Mouse (Mus musculus): ENCODE results near the gene H2-Q4. TPM values are rescaled to one million over a fixed set of nuclear protein-coding genes. Genes with fewer than 3 reads are reported as not detected.
"Not testable (repeated sequence)": the region's sequence is repeated elsewhere in the genome, so short reads cannot be mapped to it uniquely, and the experiment has no call there.

The H2-Q4 gene
- total RNA-seq (2021) = 1 to 10 TPM; 5.2 to 6.2 TPM
- long read RNA-seq, experiment 1 = 0 reads
- long read RNA-seq, experiment 2, partial matches to known transcripts = 0 of 1 reads
- long read RNA-seq, experiment 2, other reads (novel, unspliced or antisense) = 1 of 1 reads

DNA sequence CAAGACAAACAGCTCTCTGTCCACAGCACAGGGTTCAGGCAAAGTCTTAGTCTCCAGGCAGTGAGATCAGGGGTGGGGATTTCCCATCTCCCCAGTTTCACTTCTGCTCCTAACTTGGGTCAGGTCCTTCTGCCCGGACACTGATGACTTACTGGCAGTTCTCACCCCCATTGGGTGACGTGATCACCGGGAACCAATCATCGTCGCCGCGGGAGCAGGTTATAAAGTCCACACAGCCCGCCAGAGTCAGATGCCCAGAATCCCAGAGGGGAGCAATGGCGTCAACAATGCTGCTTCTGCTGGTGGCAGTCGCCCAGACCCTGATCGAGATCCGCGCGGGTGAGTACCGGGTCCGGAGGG lies at the start of gene H2-Q4:
Gene H2-Q4, plus strand, starts transcription at position 249 of the 360 bp plus-strand sequence.
- peak; percentile 74 to 78 for DNase-seq (ENCODE audit: low spot score in 2 of 2)

DNA sequence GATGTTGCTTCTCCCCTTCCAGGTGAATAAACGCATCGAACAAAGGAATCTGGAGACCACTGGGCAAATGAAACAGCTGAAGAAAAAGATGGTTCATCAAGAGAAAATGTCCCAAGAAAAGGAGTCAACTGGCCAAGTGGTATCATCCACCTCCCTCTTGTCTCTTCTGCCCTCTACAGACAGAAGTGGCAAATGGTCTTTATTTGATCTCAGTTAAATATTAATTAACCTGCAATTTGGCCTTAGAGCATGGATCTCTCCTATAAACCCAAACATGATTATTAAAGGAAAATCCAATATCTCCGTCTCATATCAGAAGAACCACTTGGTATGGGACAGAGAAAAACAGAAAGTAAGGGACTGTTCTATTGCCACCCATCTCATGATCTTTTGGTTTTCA lies 49.7 kb upstream of the H2-Q4 start:
- DNase-seq (ENCODE audit: low spot score in 2 of 2) = not testable (repeated sequence)

DNA sequence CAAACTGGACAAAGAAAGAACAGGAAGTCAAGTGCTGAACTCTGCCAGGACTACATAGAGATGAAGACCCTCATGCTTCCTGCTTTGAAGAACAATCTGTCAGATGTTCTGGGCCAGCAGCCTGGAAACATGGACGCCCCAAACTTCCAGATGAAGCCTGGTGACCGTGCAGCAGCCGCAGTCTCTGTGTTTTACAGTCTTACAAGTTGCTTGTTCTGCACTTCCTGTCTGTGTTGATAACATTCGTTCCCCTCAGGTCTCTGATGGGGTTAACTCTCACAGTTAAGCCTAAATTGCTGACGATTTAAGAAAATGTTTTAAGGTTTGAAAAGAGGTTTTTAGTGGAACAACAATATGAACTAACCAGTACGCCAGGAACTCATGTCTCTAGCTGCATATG lies 47.9 kb upstream of the H2-Q4 start:
- not testable (repeated sequence) for DNase-seq (ENCODE audit: low spot score in 2 of 2)

DNA sequence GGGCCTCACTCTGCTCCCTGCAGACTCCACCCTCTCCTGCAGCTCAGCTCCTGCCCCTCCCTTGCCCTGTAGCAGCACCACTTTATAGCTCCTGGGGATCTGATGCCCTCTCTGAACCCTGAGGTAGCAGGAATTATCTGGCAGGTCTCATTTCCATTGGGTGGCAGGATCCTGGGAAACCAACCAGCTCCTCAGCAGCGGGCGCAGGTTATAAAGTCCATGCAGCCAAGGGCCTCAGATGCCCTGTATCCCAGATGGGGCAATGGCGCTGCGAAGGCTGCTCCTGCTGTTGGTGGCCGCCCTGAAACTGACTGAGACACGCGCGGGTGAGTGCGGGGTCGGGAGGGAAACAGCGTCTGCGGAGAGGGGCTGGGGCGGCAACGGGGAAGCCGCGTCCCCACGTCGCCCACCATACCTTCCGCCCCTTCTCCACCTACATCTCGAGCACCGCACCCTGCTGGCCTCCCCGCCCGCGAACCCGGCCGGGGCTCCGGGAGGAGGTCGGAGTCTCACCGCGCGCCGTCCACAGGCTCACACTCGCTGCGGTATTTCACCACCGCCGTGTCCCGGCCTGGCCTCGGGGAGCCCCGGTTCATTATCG lies 37.2 kb upstream of the H2-Q4 start, which contains the start of gene H2-Q2:
Gene H2-Q2, plus strand, starts transcription at position 172 of the 601 bp plus-strand sequence.
- no peak for DNase-seq (ENCODE audit: low spot score in 2 of 2)

DNA sequence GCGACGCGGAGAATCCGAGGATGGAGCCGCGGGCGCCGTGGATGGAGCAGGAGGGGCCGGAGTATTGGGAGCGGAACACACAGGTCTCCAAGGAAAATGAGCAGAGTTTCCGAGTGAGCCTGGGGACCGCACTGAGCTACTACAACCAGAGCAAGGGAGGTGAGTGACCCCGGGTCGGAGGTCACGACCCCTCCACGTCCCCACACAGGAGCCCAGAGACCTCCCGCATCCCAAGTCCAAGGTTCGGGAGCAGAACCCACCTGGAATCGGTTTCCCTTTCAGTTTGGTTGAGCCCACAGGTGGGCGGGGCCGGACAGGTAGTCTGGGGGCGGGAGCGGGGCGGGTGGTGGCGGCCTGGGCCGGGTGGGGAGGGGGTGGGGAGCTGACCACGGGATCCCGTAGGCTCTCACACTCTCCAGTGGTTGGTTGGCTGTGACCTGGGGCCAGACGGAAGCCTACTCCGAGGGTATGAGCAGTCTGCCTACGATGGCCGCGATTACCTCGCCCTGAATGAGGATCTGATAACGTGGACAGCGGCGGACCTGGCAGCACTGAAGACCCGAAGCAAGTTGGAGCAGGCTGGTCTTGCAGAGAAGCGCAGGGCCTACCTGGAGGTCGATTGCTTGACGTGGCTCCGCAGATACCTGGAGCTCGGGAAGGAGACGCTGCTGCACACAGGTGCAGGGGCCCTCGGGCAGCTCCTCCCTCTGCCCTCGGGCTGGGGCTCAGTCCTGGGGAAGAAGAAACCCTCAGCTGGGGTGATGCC lies 36.5 kb upstream of the H2-Q4 start:
- DNase-seq (ENCODE audit: low spot score in 2 of 2) = no peak

DNA sequence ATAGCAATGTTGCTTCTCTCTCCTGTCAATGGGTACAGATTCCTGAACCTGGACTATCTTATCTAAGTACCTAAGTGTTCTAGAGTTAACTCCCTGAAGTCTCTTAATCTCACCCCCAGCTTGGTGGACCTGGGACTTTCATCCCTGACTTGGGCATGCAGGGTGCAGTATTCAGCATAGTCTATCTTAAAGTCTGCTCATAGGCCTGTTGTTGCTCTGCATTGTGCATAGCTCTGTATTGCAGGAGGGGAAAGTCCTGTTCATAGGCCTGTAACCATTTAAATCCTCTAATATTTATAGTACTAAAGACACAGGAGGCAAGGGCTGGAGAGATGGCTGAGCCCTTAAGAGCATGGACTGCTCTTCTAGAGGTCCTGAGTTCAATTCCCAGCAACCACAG lies 31.8 kb upstream of the H2-Q4 start:
- DNase-seq (ENCODE audit: low spot score in 2 of 2) = not testable (repeated sequence)

DNA sequence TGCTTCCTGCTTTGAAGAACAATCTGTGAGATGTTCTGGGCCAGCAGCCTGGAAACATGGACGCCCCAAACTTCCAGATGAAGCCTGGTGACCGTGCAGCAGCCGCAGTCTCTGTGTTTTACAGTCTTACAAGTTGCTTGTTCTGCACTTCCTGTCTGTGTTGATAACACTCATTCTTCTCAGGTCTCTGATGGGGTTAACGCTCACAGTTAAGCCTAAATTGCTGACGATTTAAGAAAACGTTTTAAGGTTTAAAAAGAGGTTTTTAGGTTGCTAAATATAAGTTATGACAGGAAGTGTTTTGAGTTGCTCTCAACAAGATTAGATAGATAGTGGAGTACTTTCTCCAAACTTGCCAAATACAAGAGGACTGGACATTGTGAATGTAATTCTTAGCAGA lies 26.1 kb upstream of the H2-Q4 start:
- peak in 1 of 2 experiments; percentile 3 for DNase-seq (ENCODE audit: low spot score in 2 of 2)

DNA sequence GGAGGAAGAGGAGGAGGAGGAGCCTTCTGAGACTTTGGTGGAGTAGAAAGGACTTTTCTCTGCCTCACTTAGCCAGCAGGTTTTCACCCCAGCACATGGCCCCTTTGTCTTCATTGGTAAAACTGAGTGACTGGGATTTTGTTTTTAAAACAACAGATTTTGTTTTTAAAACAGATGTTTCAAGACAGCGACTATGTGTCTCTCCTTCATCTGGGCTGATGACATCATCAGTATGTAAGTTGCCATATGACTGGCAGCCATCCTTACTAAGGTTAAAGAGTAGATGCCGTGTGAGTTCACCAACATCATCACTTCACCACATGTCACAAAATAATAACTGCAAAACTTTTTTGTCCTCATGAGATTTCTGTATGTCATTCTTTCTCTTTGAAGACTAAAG lies 25.3 kb upstream of the H2-Q4 start:
- DNase-seq (ENCODE audit: low spot score in 2 of 2) = no peak

DNA sequence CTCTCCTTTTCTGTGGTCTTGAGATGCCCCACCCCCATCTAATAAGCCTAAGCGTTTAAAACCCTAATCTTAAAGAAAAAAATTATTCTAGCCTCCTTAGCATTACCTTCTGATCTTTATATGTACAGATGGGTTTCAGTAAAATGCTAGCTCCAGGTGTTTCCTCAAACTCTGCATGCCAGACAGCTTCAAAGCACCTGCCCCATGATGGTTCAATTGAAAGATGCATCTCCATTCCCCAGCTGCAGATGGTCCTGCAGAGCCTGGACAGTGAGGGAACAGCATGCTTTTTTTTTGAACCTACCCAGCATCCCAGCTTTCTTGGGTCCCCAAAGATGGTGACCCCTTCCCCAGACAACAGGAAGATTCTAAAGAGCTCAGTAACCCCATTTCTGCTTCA lies 22.3 kb upstream of the H2-Q4 start:
- no peak for DNase-seq (ENCODE audit: low spot score in 2 of 2)

DNA sequence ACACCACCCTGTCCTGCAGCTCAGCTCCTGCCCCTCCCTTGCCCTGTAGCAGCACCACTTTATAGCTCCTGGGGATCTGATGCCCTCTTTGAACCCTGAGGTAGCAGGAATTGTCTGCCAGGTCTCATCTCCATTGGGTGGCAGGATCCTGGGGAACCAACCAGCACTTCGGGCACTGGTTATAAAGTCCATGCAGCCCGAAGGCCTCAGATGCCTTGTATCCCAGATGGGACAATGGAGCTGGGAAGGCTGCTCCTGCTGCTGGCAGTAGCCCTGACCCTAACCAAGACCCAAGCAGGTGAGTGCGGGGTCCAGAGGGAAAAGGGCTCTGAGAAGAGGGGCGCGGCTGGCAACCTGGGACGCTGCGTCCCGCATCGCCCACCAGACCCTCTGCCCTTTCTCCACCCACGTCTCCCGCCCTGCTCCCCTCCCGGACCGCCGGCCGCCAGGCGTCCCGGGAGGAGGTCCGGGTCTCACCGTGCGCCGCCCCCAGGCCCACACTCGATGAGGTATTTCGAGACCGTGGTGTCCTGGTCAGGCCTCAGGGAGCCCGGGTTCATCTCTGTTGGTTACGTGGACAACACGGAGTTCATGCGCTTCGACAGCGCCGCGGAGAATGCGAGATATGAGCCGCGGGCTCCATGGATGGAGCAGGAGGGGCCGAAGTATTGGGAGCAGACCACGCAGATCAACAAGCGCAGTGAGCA lies 20.5 kb upstream of the H2-Q4 start:
- DNase-seq (ENCODE audit: low spot score in 2 of 2) = no peak

DNA sequence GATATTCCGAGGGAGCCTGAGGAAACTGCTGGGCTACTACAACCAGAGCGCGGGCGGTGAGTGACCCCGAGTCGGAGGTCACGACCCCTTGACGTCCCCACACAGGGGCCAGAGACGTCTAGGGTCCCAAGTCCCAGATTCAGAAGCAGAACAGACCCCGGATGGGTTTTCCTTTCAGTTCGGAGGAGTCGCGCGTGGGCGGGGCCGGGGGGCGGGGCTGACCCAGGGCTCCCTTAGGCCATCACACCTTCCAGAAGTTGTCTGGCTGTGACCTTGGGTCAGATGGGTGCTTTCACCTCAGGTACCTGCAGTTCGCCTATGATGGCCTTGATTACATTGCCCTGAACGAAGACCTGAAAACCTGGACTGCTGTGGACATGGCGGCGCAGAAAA lies 20.0 kb upstream of the H2-Q4 start:
- DNase-seq (ENCODE audit: low spot score in 2 of 2) = no peak

DNA sequence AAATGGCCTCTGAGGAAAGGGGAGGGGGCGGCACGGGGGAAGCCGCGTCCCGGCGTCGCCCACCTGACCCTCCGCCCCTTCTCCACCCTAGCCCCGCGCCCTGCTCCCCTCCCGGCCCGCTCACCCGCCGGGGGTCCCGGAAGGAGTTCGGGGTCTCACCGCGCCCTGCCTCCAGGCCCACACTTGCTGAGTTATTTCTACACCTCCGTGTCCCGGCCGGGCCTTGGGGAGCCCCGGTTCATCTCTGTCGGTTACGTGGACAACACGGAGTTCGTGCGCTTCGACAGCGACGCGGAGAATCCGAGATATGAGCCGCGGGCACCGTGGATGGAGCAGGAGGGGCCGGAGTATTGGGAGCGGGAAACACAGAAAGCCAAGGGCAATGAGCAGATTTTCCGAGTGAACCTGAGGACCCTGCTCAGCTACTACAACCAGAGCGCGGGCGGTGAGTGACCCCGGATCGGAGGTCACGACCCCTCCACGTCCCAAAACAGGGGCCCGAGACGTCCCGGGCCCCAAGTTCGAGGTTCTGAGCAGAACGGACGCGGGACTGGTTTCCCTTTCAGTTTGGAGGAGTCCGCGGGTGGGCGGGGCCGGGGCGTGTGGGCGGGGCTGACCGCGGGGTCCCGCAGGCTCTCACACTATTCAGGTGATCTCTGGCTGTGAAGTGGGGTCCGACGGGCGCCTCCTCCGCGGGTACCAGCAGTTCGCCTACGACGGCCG lies 473 bp downstream of the H2-Q4 start:
- DNase-seq (ENCODE audit: low spot score in 2 of 2) = peak in 1 of 2 experiments; percentile 31

DNA sequence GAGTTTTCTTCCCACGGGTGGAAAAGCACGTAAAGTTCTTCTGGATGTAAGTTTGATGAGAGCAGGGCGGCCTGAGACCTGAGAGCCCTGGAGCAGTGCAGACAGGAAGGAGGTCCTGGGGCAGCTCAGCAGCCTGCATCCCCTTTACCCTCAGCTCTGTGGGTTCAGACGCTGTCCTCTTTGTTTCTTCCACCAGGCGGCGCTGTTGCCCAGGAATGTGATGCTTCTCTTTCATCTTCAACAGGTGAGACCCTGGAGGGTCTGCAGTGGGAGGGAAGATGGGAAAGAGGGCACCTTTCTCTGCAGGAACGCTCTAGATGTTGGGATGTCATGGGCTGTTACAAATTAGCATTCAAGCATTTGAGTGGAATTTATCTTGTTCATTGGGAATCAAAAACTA lies 10.4 kb downstream of the H2-Q4 start:
- not testable (repeated sequence) for DNase-seq (ENCODE audit: low spot score in 2 of 2)

DNA sequence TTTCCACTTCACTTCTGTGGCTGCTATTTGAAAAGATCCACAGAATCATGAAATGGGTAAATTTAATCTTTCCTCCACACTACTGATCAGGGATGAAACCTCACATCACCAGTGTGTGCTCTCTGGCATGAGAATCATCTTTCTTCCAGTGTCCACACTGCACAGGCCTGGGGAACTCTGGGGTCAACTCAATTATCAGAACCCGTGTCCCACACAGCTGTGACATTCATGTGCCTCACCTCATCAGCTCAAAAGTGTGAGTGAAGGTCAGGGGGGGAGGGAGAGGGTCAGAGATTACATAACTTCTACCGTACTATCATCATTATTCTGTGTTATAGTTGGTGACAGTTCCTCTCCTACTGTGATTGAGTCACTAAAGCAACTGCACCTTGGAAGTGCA lies 13.3 kb downstream of the H2-Q4 start:
- DNase-seq (ENCODE audit: low spot score in 2 of 2) = not testable (repeated sequence)

DNA sequence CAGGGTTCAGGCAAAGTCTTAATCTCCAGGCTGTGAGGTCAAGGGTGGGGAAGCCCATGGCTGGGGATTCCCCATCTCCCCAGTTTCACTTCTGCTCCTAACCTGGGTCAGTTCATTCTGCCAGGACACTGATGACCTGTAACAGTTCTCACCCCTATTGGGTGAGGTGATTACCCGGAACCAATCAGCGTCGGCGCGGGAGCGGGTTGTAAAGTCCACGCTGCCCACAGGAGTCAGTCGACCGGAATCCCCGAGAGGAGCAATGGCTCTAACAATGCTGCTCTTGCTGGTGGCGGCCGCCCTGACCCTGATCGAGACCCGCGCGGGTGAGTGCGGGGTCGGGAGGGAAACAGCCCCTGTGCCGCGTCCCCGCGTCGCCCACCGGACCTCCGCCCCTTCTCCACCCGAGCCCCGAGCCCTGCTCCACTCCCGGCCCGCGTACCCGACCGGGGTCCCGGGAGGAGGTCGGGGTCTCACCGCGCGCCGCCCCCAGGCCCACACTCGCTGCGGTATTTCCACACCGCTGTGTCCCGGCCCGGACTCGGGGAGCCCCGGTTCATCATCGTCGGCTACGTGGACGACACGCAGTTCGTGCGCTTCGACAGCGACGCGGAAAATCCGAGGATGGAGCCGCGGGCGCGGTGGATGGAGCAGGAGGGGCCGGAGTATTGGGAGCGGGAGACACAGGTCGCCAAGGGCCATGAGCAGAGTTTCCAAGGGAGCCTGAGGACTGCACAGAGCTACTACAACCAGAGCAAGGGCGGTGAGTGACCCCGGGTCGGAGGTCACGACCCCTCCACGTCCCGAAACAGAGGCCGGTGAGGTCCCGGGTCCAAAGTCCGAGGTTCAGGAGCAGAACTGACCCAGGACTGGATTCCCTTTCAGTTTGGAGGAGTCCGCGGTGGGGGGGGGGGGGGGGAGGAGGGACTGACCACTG lies 14.7 kb downstream of the H2-Q4 start:
- not testable (repeated sequence) for DNase-seq (ENCODE audit: low spot score in 2 of 2)

DNA sequence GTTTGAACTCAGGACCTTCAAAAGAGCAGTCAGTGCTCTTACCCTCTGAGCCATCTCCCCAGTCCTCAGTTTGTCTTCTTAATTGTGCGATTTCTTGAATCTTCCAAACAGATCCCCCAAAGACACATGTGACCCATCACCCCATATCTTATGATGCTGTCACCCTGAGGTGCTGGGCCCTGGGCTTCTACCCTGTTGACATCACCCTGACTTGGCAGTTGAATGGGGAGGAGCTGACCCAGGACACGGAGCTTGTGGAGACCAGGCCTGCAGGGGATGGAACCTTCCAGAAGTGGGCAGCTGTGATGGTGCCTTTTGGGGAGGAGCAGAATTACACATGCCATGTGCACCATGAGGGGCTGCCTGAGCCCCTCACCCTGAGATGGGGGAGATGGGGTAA lies 17.5 kb downstream of the H2-Q4 start:
- not testable (repeated sequence) for DNase-seq (ENCODE audit: low spot score in 2 of 2)

DNA sequence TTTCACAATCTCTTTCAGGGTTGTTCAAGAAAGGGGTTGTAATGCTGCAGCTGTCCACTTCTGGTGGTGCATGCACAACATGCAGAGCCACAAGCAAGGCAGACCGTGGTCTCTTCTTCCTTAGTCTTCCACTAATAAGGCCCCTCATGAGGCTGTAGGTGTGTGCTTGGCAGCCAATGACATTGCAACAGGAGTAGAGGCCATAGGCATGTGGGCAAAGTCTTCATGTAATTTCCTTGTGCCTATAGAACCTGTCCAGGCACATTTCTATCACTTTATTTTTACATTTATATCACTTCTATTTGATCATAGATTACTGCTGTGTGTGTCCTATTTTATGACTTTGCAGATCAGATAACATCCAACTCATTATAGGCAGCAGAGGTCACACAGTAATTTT lies 33.6 kb downstream of the H2-Q4 start:
- not testable (repeated sequence) for DNase-seq (ENCODE audit: low spot score in 2 of 2)

DNA sequence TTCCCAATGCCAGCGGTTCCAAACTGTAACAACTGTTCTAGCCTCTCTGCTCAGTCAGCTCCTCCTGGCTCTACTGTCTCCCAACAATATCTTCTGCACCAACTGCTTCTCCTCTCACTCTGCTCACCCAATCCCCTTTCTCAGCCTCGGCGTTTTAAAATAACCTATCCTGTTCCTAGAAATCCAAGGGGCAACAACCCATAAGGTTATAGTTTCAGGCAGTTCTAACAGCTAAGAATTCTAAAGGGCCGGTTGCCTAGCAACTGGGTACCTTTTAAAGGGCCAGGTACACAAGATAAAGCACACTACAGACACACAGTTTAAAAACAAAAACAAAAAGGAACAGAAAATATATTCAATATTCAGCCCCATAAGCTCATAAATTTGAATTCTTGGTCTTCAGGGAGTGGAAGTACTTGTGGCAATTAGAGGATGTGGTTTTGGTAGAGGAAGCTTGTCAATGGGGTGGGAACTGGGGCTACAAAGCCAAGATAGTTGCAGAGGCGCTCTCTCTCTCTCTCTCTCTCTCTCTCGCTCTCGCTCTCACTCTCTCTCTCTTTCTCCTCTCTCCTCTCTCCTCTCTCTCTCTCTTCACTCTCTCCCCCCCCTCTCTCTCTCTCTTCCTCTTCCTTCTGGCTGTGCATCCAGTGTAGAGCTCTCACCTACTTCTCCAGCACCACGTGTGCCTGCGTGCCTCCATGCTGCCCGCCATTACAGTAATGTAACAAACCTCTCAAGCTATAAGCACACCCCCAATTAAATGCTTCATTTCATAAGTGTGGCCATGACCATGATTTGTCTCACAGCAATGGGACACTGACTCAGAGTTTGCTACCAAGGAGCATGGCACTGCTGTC lies 36.1 kb downstream of the H2-Q4 start:
- not testable (repeated sequence) for DNase-seq (ENCODE audit: low spot score in 2 of 2)

DNA sequence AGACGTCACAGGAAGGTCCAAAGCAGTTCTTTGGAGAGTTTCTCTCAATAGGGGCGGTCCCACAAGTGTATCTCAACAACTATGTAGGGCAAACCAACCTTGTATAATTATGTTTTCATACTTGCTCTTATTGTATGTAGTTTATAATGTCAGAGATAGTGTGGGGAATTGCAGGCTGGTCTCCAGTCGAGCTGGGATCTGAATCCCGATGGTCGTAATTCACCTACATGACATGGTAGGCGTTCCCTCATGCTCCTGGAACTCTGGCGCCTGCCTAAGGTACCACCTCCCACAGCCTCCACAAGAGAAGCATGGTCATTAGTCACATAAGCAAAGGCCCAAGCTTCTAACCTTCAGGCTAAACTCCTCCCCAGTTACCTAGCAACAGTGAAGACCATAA lies 39.4 kb downstream of the H2-Q4 start:
- no peak for DNase-seq (ENCODE audit: low spot score in 2 of 2)
